Mouse (Mus musculus): Measurements from ENCODE around the gene Slc34a2.

The Slc34a2 gene

GRCm38 (mm10) chr5:53025276-53025973 is 12.5 kb upstream of the Slc34a2 start:
- DNase-seq (ENCODE audit: low spot score), result no peak

GRCm38 (mm10) chr5:53031346-53031745 is 6.5 kb upstream of the Slc34a2 start:
- no peak for DNase-seq (ENCODE audit: low spot score)

GRCm38 (mm10) chr5:53042034-53042748 is 4.3 kb downstream of the Slc34a2 start:
- DNase-seq (ENCODE audit: low spot score), result no peak

GRCm38 (mm10) chr5:53042771-53043371 is 5.0 kb downstream of the Slc34a2 start:
- no peak for DNase-seq (ENCODE audit: low spot score)

- DNase-seq (ENCODE audit: low spot score), result no peak
Measured at GRCm38 (mm10) chr5:53043716-53044115, 5.8 kb downstream of the Slc34a2 start.

GRCm38 (mm10) chr5:53047951-53048350 is 10.1 kb downstream of the Slc34a2 start:
- no peak for DNase-seq (ENCODE audit: low spot score)

GRCm38 (mm10) chr5:53048599-53048998 is 10.7 kb downstream of the Slc34a2 start:
- DNase-seq (ENCODE audit: low spot score), result no peak

- DNase-seq (ENCODE audit: low spot score), result no peak
Measured at GRCm38 (mm10) chr5:53049046-53049445, 11.2 kb downstream of the Slc34a2 start.

GRCm38 (mm10) chr5:53050963-53051362 is 13.1 kb downstream of the Slc34a2 start:
- DNase-seq (ENCODE audit: low spot score), result no peak

- DNase-seq (ENCODE audit: low spot score), result no peak
Measured at GRCm38 (mm10) chr5:53053246-53053645, 15.4 kb downstream of the Slc34a2 start.

GRCm38 (mm10) chr5:53061532-53062130 is 23.8 kb downstream of the Slc34a2 start:
- DNase-seq (ENCODE audit: low spot score), result no peak

GRCm38 (mm10) chr5:53074553-53074952 is 36.7 kb downstream of the Slc34a2 start:
- DNase-seq (ENCODE audit: low spot score), result no peak

- no peak for DNase-seq (ENCODE audit: low spot score)
Measured at GRCm38 (mm10) chr5:53078453-53078852, 40.6 kb downstream of the Slc34a2 start.

- DNase-seq (ENCODE audit: low spot score), result no peak
Measured at GRCm38 (mm10) chr5:53087452-53087851, 49.6 kb downstream of the Slc34a2 start.

- no peak for DNase-seq (ENCODE audit: low spot score)
Measured at GRCm38 (mm10) chr5:53091331-53091730, 53.5 kb downstream of the Slc34a2 start.

- DNase-seq (ENCODE audit: low spot score), result no peak
Measured at GRCm38 (mm10) chr5:53101848-53102473, 64.1 kb downstream of the Slc34a2 start.

GRCm38 (mm10) chr5:53104177-53104855 is 66.4 kb downstream of the Slc34a2 start:
- DNase-seq (ENCODE audit: low spot score), result no peak

GRCm38 (mm10) chr5:53105716-53106115 is 67.8 kb downstream of the Slc34a2 start:
- no peak for DNase-seq (ENCODE audit: low spot score)

GRCm38 (mm10) chr5:53106125-53106524 is 68.2 kb downstream of the Slc34a2 start:
- DNase-seq (ENCODE audit: low spot score), result no peak

- DNase-seq (ENCODE audit: low spot score), result no peak
Measured at GRCm38 (mm10) chr5:53106731-53107130, 68.8 kb downstream of the Slc34a2 start.

- no peak for DNase-seq (ENCODE audit: low spot score)
Measured at GRCm38 (mm10) chr5:53108026-53108425, 70.1 kb downstream of the Slc34a2 start.

- DNase-seq (ENCODE audit: low spot score), result no peak
Measured at GRCm38 (mm10) chr5:53108668-53109067, 70.8 kb downstream of the Slc34a2 start.
